Mouse (Mus musculus): ENCODE results near the gene Gm43064. TPM values are rescaled to one million over a fixed set of nuclear protein-coding genes. Genes with fewer than 3 reads are reported as not detected.

The Gm43064 gene
- polyA plus RNA-seq, 1 experiment from 2014 or later = 0.27 TPM

Other genes starting within 250 kb of the Gm43064 start
- 0.17 and 0.46 TPM in 2 replicates for gene Syt6, start 234.3 kb upstream of the Gm43064 start, polyA plus RNA-seq (2015; fragmentation: Nextera tagmentation; extraction: Ambion mirVana)
- gene Atg4a-ps, start 163.5 kb upstream of the Gm43064 start, polyA plus RNA-seq (2015; fragmentation: Nextera tagmentation; extraction: Ambion mirVana) = 0.13 TPM in 1 of 2 replicates, not detected in the other
- gene Olfml3, start 71.6 kb upstream of the Gm43064 start, polyA plus RNA-seq (2015; fragmentation: Nextera tagmentation; extraction: Ambion mirVana) = 53.2 and 59.6 TPM in 2 replicates
- not detected in 2 replicates for gene Gm10964, start 70.2 kb upstream of the Gm43064 start, polyA plus RNA-seq (2015; fragmentation: Nextera tagmentation; extraction: Ambion mirVana)
- gene Hipk1, start 18.0 kb upstream of the Gm43064 start, polyA plus RNA-seq (2015; fragmentation: Nextera tagmentation; extraction: Ambion mirVana) = 10.6 and 11.0 TPM in 2 replicates
- gene Dclre1b, start 129 bp upstream of the Gm43064 start, polyA plus RNA-seq (2015; fragmentation: Nextera tagmentation; extraction: Ambion mirVana) = 25.1 and 28.3 TPM in 2 replicates
- 18.9 and 19.6 TPM in 2 replicates for gene Ap4b1, start 53 bp upstream of the Gm43064 start, polyA plus RNA-seq (2015; fragmentation: Nextera tagmentation; extraction: Ambion mirVana)
- gene Bcl2l15, start 23.0 kb downstream of the Gm43064 start, polyA plus RNA-seq (2015; fragmentation: Nextera tagmentation; extraction: Ambion mirVana) = 0.14 and 0.17 TPM in 2 replicates
- 0.58 and 0.73 TPM in 2 replicates for gene Ptpn22, start 50.2 kb downstream of the Gm43064 start, polyA plus RNA-seq (2015; fragmentation: Nextera tagmentation; extraction: Ambion mirVana)
- 10.2 and 10.7 TPM in 2 replicates for gene Rsbn1, start 104.5 kb downstream of the Gm43064 start, polyA plus RNA-seq (2015; fragmentation: Nextera tagmentation; extraction: Ambion mirVana)
- 26.8 and 29.7 TPM in 2 replicates for gene Phtf1, start 158.5 kb downstream of the Gm43064 start, polyA plus RNA-seq (2015; fragmentation: Nextera tagmentation; extraction: Ambion mirVana)